Mouse (Mus musculus) liver, embryonic 11.5 days (tissue): Measurements from ENCODE around the gene Zan. TPM values are rescaled to one million over a fixed set of nuclear protein-coding genes. Genes with fewer than 3 reads are reported as not detected.
A peak's percentile ranks its signal among the peaks of the same experiment; 100 is the strongest.

Experiments used
- ATAC-seq: fragments of 200-750 bp; cut with Nextera tagmentation; replicated peaks from 2 replicates; pipeline ENCODE4 v1.8.0; 2017; ENCODE audit warnings: moderate number of reproducible peaks, mild to moderate bottlenecking, moderate TSS enrichment, moderate library complexity; ENCODE audit not compliant: low FRiP score
- DNase-seq: peaks from one replicate; pipeline ENCODE4 v3.0.0-alpha.2; 2017; ENCODE audit warnings: low spot score
- H3K27ac ChIP-seq: fragments of 300-500 bp; sonication (generic); 2 replicates; pipeline ENCODE4 v1.5.1; 2014; ENCODE audit warnings: mild to moderate bottlenecking, low read depth, low read length, control low read depth
- H3K27me3 ChIP-seq: fragments of 300-500 bp; sonication (generic); replicated peaks from 2 replicates; pipeline ENCODE4 v1.6.1; 2014; ENCODE audit warnings: low read length, mixed read lengths; ENCODE audit not compliant: control insufficient read depth, insufficient read depth
- H3K36me3 ChIP-seq: fragments of 300-500 bp; sonication (generic); 2 replicates; pipeline ENCODE4 v1.6.1; 2014; ENCODE audit warnings: mild to moderate bottlenecking, low read length, moderate library complexity, mixed read lengths; ENCODE audit not compliant: control insufficient read depth, insufficient read depth
- H3K4me1 ChIP-seq: fragments of 300-500 bp; sonication (generic); replicated peaks from 2 replicates; pipeline ENCODE4 v1.6.1; 2014; ENCODE audit warnings: low read length, mixed read lengths; ENCODE audit not compliant: control insufficient read depth, insufficient read depth
- H3K4me2 ChIP-seq: fragments of 300-500 bp; sonication (generic); 2 replicates; pipeline ENCODE4 v1.6.1; 2014; ENCODE audit warnings: mild to moderate bottlenecking, control low read depth, moderate library complexity
- H3K4me3 ChIP-seq: fragments of 300-500 bp; sonication (generic); 2 replicates; pipeline ENCODE4 v1.5.1; 2014; ENCODE audit warnings: low read depth, low read length, control low read depth
- H3K9ac ChIP-seq: fragments of 300-500 bp; sonication (generic); 2 replicates; pipeline ENCODE4 v1.6.1; 2014; ENCODE audit warnings: low read depth, low read length, control low read depth
- H3K9me3 ChIP-seq: fragments of 300-500 bp; sonication (generic); 2 replicates; pipeline ENCODE4 v1.6.1; 2016; ENCODE audit warnings: low read length, inconsistent platforms, mixed read lengths; ENCODE audit not compliant: control insufficient read depth
- WGBS: fragments of 180-500 bp; shearing (Covaris S2); extraction: QIAGEN DNeasy Blood & Tissue Kit; methylation state at CpG from one replicate; pipeline ENCODE4 v1.1.7; 2014; 5-methylcytosine and 5-hydroxymethylcytosine counted together
- polyA plus RNA-seq: library from polyadenylated mRNA; unstranded; fragments of >200 nt; fragmentation: Nextera tagmentation; extraction: Ambion mirVana; gene quantifications from 2 replicates; pipeline ENCODE4 v1.2.1, GENCODE M21; 2014

Zan gene
- polyA plus RNA-seq, 1 experiment from 2014 or later, result 0.49 TPM

GRCm38 (mm10) chr5:137519691-137520550, 43.1 kb upstream of the Zan start:
- no peaks in the 10 kb centered on the region for H3K27me3 ChIP-seq
- no peak overlapping the region for H3K4me2 ChIP-seq
- ATAC-seq (no peak), DNase-seq (no peak)
- H3K9me3 ChIP-seq, result no peaks in the 10 kb centered on the region
- H3K27ac ChIP-seq, result no peak overlapping the region
- 92% methylated on average over 27 of the region's 27 CpGs for WGBS
- peaks cover 53% of the 10 kb centered on the region for H3K36me3 ChIP-seq
- no peak overlapping the region for H3K9ac ChIP-seq
- no peak overlapping the region for H3K4me3 ChIP-seq
- 0 out of 2 replicates have a peak, but pooled peaks cover 3% of the 10 kb centered on the region for H3K4me1 ChIP-seq

- Histone ChIP-seq H3K27ac (no peak within 1 kb of the TSS), H3K4me1 (0 out of 2 replicates have a peak, but pooled peaks cover 5% of the 10 kb centered on the region), H3K27me3 (no peaks in the 10 kb centered on the region), H3K36me3 (peaks cover 41% of the 10 kb centered on the region), H3K9me3 (no peaks in the 10 kb centered on the region), H3K9ac (no peak within 1 kb of the TSS), H3K4me3 (no peak within 1 kb of the TSS), H3K4me2 (no peak within 1 kb of the TSS)
- 0 out of 2 replicates have a peak, but pooled peaks have one; percentile 29 for ATAC-seq
- no peak for DNase-seq
- WGBS, result 81% methylated on average over 5 of the region's 5 CpGs
Observed at GRCm38 (mm10) chr5:137518436-137518835, 41.6 kb upstream of the Zan start, which contains the start of gene Gigyf1. Gigyf1 (plus strand) TSS chr5:137518548.

GRCm38 (mm10) chr5:137514811-137515210, 37.9 kb upstream of the Zan start:
- Histone ChIP-seq H3K9ac (no peak overlapping the region), H3K9me3 (no peaks in the 10 kb centered on the region), H3K36me3 (peaks cover 13% of the 10 kb centered on the region), H3K4me2 (no peak overlapping the region), H3K4me3 (no peak overlapping the region), H3K4me1 (peaks cover 23% of the 10 kb centered on the region), H3K27me3 (no peaks in the 10 kb centered on the region), H3K27ac (no peak overlapping the region)
- ATAC-seq, result no peak
- no peak for DNase-seq
- WGBS, result 86% methylated on average over 3 of the region's 3 CpGs

GRCm38 (mm10) chr5:137513951-137514721, 37.3 kb upstream of the Zan start:
- no peaks in the 10 kb centered on the region for H3K9me3 ChIP-seq
- WGBS, result 89% methylated on average over 12 of the region's 12 CpGs
- peaks cover 7% of the 10 kb centered on the region for H3K36me3 ChIP-seq
- H3K27me3 ChIP-seq, result no peaks in the 10 kb centered on the region
- H3K4me1 ChIP-seq, result peaks cover 25% of the 10 kb centered on the region
- H3K4me2 ChIP-seq, result no peak overlapping the region
- DNase-seq, result no peak
- H3K9ac ChIP-seq, result no peak overlapping the region
- H3K4me3 ChIP-seq, result no peak overlapping the region
- no peak for ATAC-seq
- H3K27ac ChIP-seq, result no peak overlapping the region

- Histone ChIP-seq H3K9ac (no peak overlapping the region), H3K36me3 (no peaks in the 10 kb centered on the region), H3K27ac (no peak overlapping the region), H3K9me3 (no peaks in the 10 kb centered on the region), H3K27me3 (no peaks in the 10 kb centered on the region), H3K4me3 (no peak overlapping the region), H3K4me1 (peaks cover 25% of the 10 kb centered on the region), H3K4me2 (no peak overlapping the region)
- 76% methylated on average over 11 of the region's 11 CpGs for WGBS
- DNase-seq (no peak), ATAC-seq (no peak)
Observed at GRCm38 (mm10) chr5:137512847-137513794, 36.3 kb upstream of the Zan start.

- H3K9ac ChIP-seq, result peak overlapping the region; percentile 99
Observed at GRCm38 (mm10) chr5:137511706-137512105, 34.8 kb upstream of the Zan start.

GRCm38 (mm10) chr5:137510573-137511390, 33.9 kb upstream of the Zan start:
- peak; percentile 49 for DNase-seq
- 1% methylated on average over 63 of the region's 83 CpGs for WGBS

More at GRCm38 (mm10) chr5:137511706-137512105, 34.8 kb upstream of the Zan start:
- H3K4me1 ChIP-seq, result peaks cover 25% of the 10 kb centered on the region
- no peak overlapping the region for H3K27ac ChIP-seq
- no peaks in the 10 kb centered on the region for H3K9me3 ChIP-seq
- ATAC-seq (no peak), DNase-seq (no peak)
- H3K4me2 ChIP-seq, result peak overlapping the region; percentile 95
- no peaks in the 10 kb centered on the region for H3K27me3 ChIP-seq
- 75% methylated on average over 3 of the region's 3 CpGs for WGBS
- no peaks in the 10 kb centered on the region for H3K36me3 ChIP-seq
- H3K4me3 ChIP-seq, result peak overlapping the region; percentile 99

More at GRCm38 (mm10) chr5:137510573-137511390, 33.9 kb upstream of the Zan start:
- ATAC-seq, result peak; percentile 64
- H3K9me3 ChIP-seq, result no peaks in the 10 kb centered on the region
- no peaks in the 10 kb centered on the region for H3K27me3 ChIP-seq
- peak overlapping the region; percentile 99 for H3K4me3 ChIP-seq
- H3K9ac ChIP-seq, result peak overlapping the region; percentile 99
- peak overlapping the region; percentile 85 for H3K27ac ChIP-seq
- H3K36me3 ChIP-seq, result no peaks in the 10 kb centered on the region
- peak overlapping the region; percentile 95 for H3K4me2 ChIP-seq
- peaks cover 25% of the 10 kb centered on the region for H3K4me1 ChIP-seq
